Mouse (Mus musculus): ENCODE results near the gene Xxylt1. TPM values are rescaled to one million over a fixed set of nuclear protein-coding genes. Genes with fewer than 3 reads are reported as not detected.

Gene Xxylt1
- total and polyA plus RNA-seq, 2 experiments from 2014 or later = 14.0 to 24.3 TPM

- Histone ChIP-seq H3K36me3 (ENCODE audit: insufficient read depth) (no peaks in the 10 kb centered on the region), H3K9me3 (ENCODE audit: low read length) (no peaks in the 10 kb centered on the region), H3K4me2 (ENCODE audit: low read depth) (no peak overlapping the region), H3K27me3 (ENCODE audit: insufficient read depth, low read length) (no peaks in the 10 kb centered on the region), H3K4me1 (ENCODE audit: insufficient read depth) (no peaks in the 10 kb centered on the region), H3K27ac (ENCODE audit: low read depth, low read length) (no peak overlapping the region), H3K9ac (no peak overlapping the region), H3K4me3 (ENCODE audit: low read depth, low read length) (no peak overlapping the region)
- TF ChIP-seq CTCF (IDR thresholded peaks at IDR 0.05; ENCODE audit: low read depth) = no peak
- ATAC-seq (no peak), DNase-seq (no peak)
- WGBS = 80% methylated on average over 3 of the region's 3 CpGs
Measured at GRCm38 (mm10) chr16:31062918-31063317, 18.3 kb downstream of the Xxylt1 start.

GRCm38 (mm10) chr16:31061246-31061880, 19.9 kb downstream of the Xxylt1 start:
- Histone ChIP-seq H3K36me3 (ENCODE audit: insufficient read depth) (no peaks in the 10 kb centered on the region), H3K4me2 (ENCODE audit: low read depth) (no peak overlapping the region), H3K4me1 (ENCODE audit: insufficient read depth) (no peaks in the 10 kb centered on the region), H3K9ac (no peak overlapping the region), H3K9me3 (ENCODE audit: low read length) (no peaks in the 10 kb centered on the region), H3K27me3 (ENCODE audit: insufficient read depth, low read length) (no peaks in the 10 kb centered on the region), H3K4me3 (ENCODE audit: low read depth, low read length) (no peak overlapping the region), H3K27ac (ENCODE audit: low read depth, low read length) (no peak overlapping the region)
- ATAC-seq (peak; percentile 55), DNase-seq (no peak)
- no peak for TF ChIP-seq CTCF (IDR thresholded peaks at IDR 0.05; ENCODE audit: low read depth)
- WGBS = 68% methylated on average over 11 of the region's 11 CpGs

GRCm38 (mm10) chr16:31060714-31061113, 20.5 kb downstream of the Xxylt1 start:
- no peak for TF ChIP-seq CTCF (IDR thresholded peaks at IDR 0.05; ENCODE audit: low read depth)

GRCm38 (mm10) chr16:31060226-31060625, 21.0 kb downstream of the Xxylt1 start:
- H3K36me3 ChIP-seq (ENCODE audit: insufficient read depth) = no peaks in the 10 kb centered on the region
- 91% methylated on average over 3 of the region's 3 CpGs for WGBS
- ATAC-seq (no peak), DNase-seq (no peak)
- no peaks in the 10 kb centered on the region for H3K9me3 ChIP-seq (ENCODE audit: low read length)
- H3K4me2 ChIP-seq (ENCODE audit: low read depth) = no peak overlapping the region
- no peak for TF ChIP-seq CTCF (IDR thresholded peaks at IDR 0.05; ENCODE audit: low read depth)
- no peak overlapping the region for H3K9ac ChIP-seq
- H3K27ac ChIP-seq (ENCODE audit: low read depth, low read length) = no peak overlapping the region
- H3K4me1 ChIP-seq (ENCODE audit: insufficient read depth) = no peaks in the 10 kb centered on the region
- H3K4me3 ChIP-seq (ENCODE audit: low read depth, low read length) = no peak overlapping the region
- H3K27me3 ChIP-seq (ENCODE audit: insufficient read depth, low read length) = no peaks in the 10 kb centered on the region

More at GRCm38 (mm10) chr16:31060714-31061113, 20.5 kb downstream of the Xxylt1 start:
- Histone ChIP-seq H3K27ac (ENCODE audit: low read depth, low read length) (no peak overlapping the region), H3K4me2 (ENCODE audit: low read depth) (no peak overlapping the region), H3K4me1 (ENCODE audit: insufficient read depth) (no peaks in the 10 kb centered on the region), H3K36me3 (ENCODE audit: insufficient read depth) (no peaks in the 10 kb centered on the region), H3K9ac (no peak overlapping the region), H3K9me3 (ENCODE audit: low read length) (no peaks in the 10 kb centered on the region), H3K4me3 (ENCODE audit: low read depth, low read length) (no peak overlapping the region), H3K27me3 (ENCODE audit: insufficient read depth, low read length) (no peaks in the 10 kb centered on the region)
- ATAC-seq (no peak), DNase-seq (no peak)
- 98% methylated on average over 13 of the region's 13 CpGs for WGBS

- DNase-seq = no peak
Measured at GRCm38 (mm10) chr16:31059730-31060129, 21.5 kb downstream of the Xxylt1 start.

GRCm38 (mm10) chr16:31052812-31053211, 28.4 kb downstream of the Xxylt1 start:
- 77% methylated on average over 6 of the region's 6 CpGs for WGBS
- H3K9me3 ChIP-seq (ENCODE audit: low read length) = no peaks in the 10 kb centered on the region
- no peak overlapping the region for H3K4me3 ChIP-seq (ENCODE audit: low read depth, low read length)
- no peak overlapping the region for H3K4me2 ChIP-seq (ENCODE audit: low read depth)
- DNase-seq (no peak), ATAC-seq (no peak)
- no peak for TF ChIP-seq CTCF (IDR thresholded peaks at IDR 0.05; ENCODE audit: low read depth)
- H3K27me3 ChIP-seq (ENCODE audit: insufficient read depth, low read length) = no peaks in the 10 kb centered on the region
- H3K27ac ChIP-seq (ENCODE audit: low read depth, low read length) = no peak overlapping the region
- no peaks in the 10 kb centered on the region for H3K4me1 ChIP-seq (ENCODE audit: insufficient read depth)
- no peaks in the 10 kb centered on the region for H3K36me3 ChIP-seq (ENCODE audit: insufficient read depth)
- no peak overlapping the region for H3K9ac ChIP-seq

More at GRCm38 (mm10) chr16:31059730-31060129, 21.5 kb downstream of the Xxylt1 start:
- H3K9ac ChIP-seq = no peak overlapping the region
- H3K4me2 ChIP-seq (ENCODE audit: low read depth) = no peak overlapping the region
- H3K4me1 ChIP-seq (ENCODE audit: insufficient read depth) = no peaks in the 10 kb centered on the region
- H3K27me3 ChIP-seq (ENCODE audit: insufficient read depth, low read length) = no peaks in the 10 kb centered on the region
- 81% methylated on average over 4 of the region's 4 CpGs for WGBS
- no peak overlapping the region for H3K4me3 ChIP-seq (ENCODE audit: low read depth, low read length)
- no peaks in the 10 kb centered on the region for H3K9me3 ChIP-seq (ENCODE audit: low read length)
- H3K36me3 ChIP-seq (ENCODE audit: insufficient read depth) = no peaks in the 10 kb centered on the region
- TF ChIP-seq CTCF (IDR thresholded peaks at IDR 0.05; ENCODE audit: low read depth) = no peak
- ATAC-seq = no peak
- H3K27ac ChIP-seq (ENCODE audit: low read depth, low read length) = no peak overlapping the region

- 0 out of 2 replicates have a peak, but pooled peaks have one; percentile 10 for TF ChIP-seq CTCF (IDR thresholded peaks at IDR 0.05; ENCODE audit: low read depth)
- 69% methylated on average over 7 of the region's 7 CpGs for WGBS
- no peak overlapping the region for H3K27ac ChIP-seq (ENCODE audit: low read depth, low read length)
- H3K4me2 ChIP-seq (ENCODE audit: low read depth) = no peak overlapping the region
- no peaks in the 10 kb centered on the region for H3K4me1 ChIP-seq (ENCODE audit: insufficient read depth)
- no peak overlapping the region for H3K9ac ChIP-seq
- no peaks in the 10 kb centered on the region for H3K9me3 ChIP-seq (ENCODE audit: low read length)
- H3K27me3 ChIP-seq (ENCODE audit: insufficient read depth, low read length) = no peaks in the 10 kb centered on the region
- no peak for ATAC-seq
- H3K4me3 ChIP-seq (ENCODE audit: low read depth, low read length) = no peak overlapping the region
- DNase-seq = no peak
- no peaks in the 10 kb centered on the region for H3K36me3 ChIP-seq (ENCODE audit: insufficient read depth)
Measured at GRCm38 (mm10) chr16:31052177-31052726, 29.0 kb downstream of the Xxylt1 start.
